ENCODE assay signal across 16 mouse cellular contexts in the genomic region with DNA sequence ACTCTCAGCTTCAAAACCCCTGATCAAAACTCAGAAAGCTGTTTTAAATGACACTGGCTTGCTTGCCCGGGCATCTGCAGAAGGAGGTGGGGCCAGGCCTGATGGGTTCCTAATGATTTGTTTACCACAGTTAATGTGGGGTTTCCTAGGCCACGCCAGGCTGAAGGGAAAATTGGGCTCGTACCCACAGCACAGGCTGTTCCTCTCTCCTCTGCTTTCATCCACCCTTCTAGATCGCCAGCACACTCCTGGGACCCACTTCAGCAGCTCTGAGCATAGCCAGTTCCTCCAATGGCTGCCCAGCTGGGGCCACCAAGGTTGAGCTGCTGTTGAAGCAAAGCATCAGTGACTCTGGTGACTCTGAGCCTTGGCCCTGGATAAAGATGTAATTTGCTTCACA. TPM values are rescaled to one million over a fixed set of nuclear protein-coding genes. Genes with fewer than 3 reads are reported as not detected.
DNase-seq lines count a peak whose midpoint lies in the region; ATAC-seq and TF ChIP-seq lines count a peak whose summit lies in the region.
"Had no signal": no experiment of that assay in that cellular context is flagged by ENCODE, and none has a peak within 500 bp of the region (broad histone marks: within the 10 kb centered on the region; RNA-seq: fewer than 3 reads in every experiment).

No protein-coding gene starts in this region.

- H3K36me3 ChIP-seq in liver, postnatal 0 days (replicated peaks; ENCODE audit: insufficient read depth, low read length) = no peaks in the 10 kb centered on the region

- no peak overlapping the region for H3K4me2 ChIP-seq in liver, postnatal 0 days (ENCODE audit: low read depth, low read length)

- peaks cover 14% of the 10 kb centered on the region; the same call in 1 of the 2 replicates for H3K27me3 ChIP-seq in liver, postnatal 0 days (ENCODE audit: insufficient read depth, low read length)

- H3K27ac ChIP-seq in liver, postnatal 0 days (ENCODE audit: low read depth) = no peak overlapping the region
- H3K27ac ChIP-seq: stomach, postnatal 0 days had no signal

- H3K9me3 ChIP-seq in liver, postnatal 0 days (ENCODE audit: low read length) = no peaks in the 10 kb centered on the region

- ATAC-seq in frontal cortex, adult (ENCODE audit: low TSS enrichment) = no peak
- ATAC-seq in liver, postnatal 0 days = no peak
- ATAC-seq: activated CD4-positive, CD25-positive, alpha-beta regulatory T cell, adult 4 months; intestine, postnatal 0 days had no signal

- peak; percentile 43 to 46 for DNase-seq in frontal cortex, postnatal 10 days (ENCODE audit: low spot score in 2 of 2)
- peak; percentile 67 to 73 for DNase-seq in layer of hippocampus, adult 8-10 months (ENCODE audit: low spot score in 2 of 2)
- DNase-seq in layer of hippocampus, postnatal 25 days (ENCODE audit: extremely low spot score in 1 of 2, low spot score in 1 of 2) = no peak
- peak; percentile 79 for DNase-seq in brain, embryonic 14.5 days (ENCODE audit: low read depth)
- DNase-seq in layer of hippocampus, adult 9-11 months = peak; percentile 72
- no peak for DNase-seq in ovary, postnatal 36 days (ENCODE audit: low spot score)
- DNase-seq in liver, postnatal 0 days = no peak
- DNase-seq: lung, adult 2 months; spleen, adult 18-20 months; thymus, postnatal 36 days had no signal

- TF ChIP-seq POLR2A in brain, embryonic 14.5 days (IDR thresholded peaks at IDR 0.05; ENCODE audit: borderline replicate concordance, extremely low read depth, insufficient read depth, insufficient read length, poor library complexity, severe bottlenecking) = no peak

- H3K4me3 ChIP-seq in liver, postnatal 0 days (ENCODE audit: low read depth, low read length) = no peak overlapping the region

- H3K4me1 ChIP-seq in liver, postnatal 0 days (ENCODE audit: insufficient read depth) = no peaks in the 10 kb centered on the region

- no peak overlapping the region for H3K9ac ChIP-seq in liver, postnatal 0 days (replicated peaks)

- TF ChIP-seq EP300 in liver, postnatal 0 days (IDR thresholded peaks at IDR 0.05; ENCODE audit: low read depth) = no peak

- no peak for TF ChIP-seq CTCF in brain, embryonic 14.5 days (IDR thresholded peaks at IDR 0.05; ENCODE audit: borderline replicate concordance, extremely low read depth, insufficient read depth, insufficient read length)
- no peak for TF ChIP-seq CTCF in liver, postnatal 0 days (IDR thresholded peaks at IDR 0.05; ENCODE audit: low read depth)

- WGBS in liver, postnatal 0 days (ENCODE audit: insufficient replicate concordance) = 47% methylated on average over 4 of the region's 4 CpGs

RNA-seq across cellular contexts. Expression of a gene that starts 4.0 kb away (rescaled TPM):
- total RNA-seq in layer of hippocampus, adult 8-10 months (2022) = 100 to 1,000 TPM; 159 to 183 (median 172) TPM
- 100 to 1,000 TPM; 181 to 207 TPM for total RNA-seq in layer of hippocampus, postnatal 25 days (2021)
- 9.0 and 11.4 TPM in 2 replicates for polyA plus RNA-seq in brain, embryonic 14.5 days (2012; rRNA removed)
- 0.12 TPM in 1 of 2 replicates, not detected in the other for polyA plus RNA-seq in liver, postnatal 0 days (2015; fragmentation: Nextera tagmentation; extraction: Ambion mirVana)
- total RNA-seq: hematopoietic stem cell, adult 5-6 weeks; neutrophil, adult 5-6 weeks had no signal
- polyA plus RNA-seq: activated CD4-positive, CD25-positive, alpha-beta regulatory T cell, adult 4 months had no signal

RNA-seq across cellular contexts. Expression of a gene that starts 36.4 kb away (rescaled TPM):
- 10 to 100 TPM; 16.7 to 21.3 (median 19.1) TPM for total RNA-seq in layer of hippocampus, adult 8-10 months (2022)
- 10 to 100 TPM; 16.3 to 22.6 TPM for total RNA-seq in layer of hippocampus, postnatal 25 days (2021)
- 24.4 and 25.6 TPM in 2 replicates for polyA plus RNA-seq in brain, embryonic 14.5 days (2012; rRNA removed)
- polyA plus RNA-seq in liver, postnatal 0 days (2015; fragmentation: Nextera tagmentation; extraction: Ambion mirVana) = 16.6 and 18.6 TPM in 2 replicates

Comparison
In these comparisons a context has a peak if more than half of its experiments do, and no peak if none do; other contexts are left out.
1. DNase-seq: peak in frontal cortex, postnatal 10 days (2 of 2), layer of hippocampus, adult 8-10 months (2 of 2), brain, embryonic 14.5 days (single experiment) and layer of hippocampus, adult 9-11 months (single experiment); none in layer of hippocampus, postnatal 25 days (0 of 2), ovary, postnatal 36 days (single experiment) and liver, postnatal 0 days (single experiment).